Mouse (Mus musculus) right cerebral cortex, postnatal 14 days (tissue): ENCODE data around the gene Slc38a1.

ENCODE experiments used
- DNase-seq: peaks from one replicate; pipeline ENCODE4 v3.0.0; 2022

The Slc38a1 gene

GRCm38 (mm10) chr15:96551569-96552380, 90.9 kb downstream of the Slc38a1 start:
- no peak for DNase-seq

- no peak for DNase-seq
These were observed 91.6 kb downstream of the Slc38a1 start for GRCm38 (mm10) chr15:96551107-96551506.

GRCm38 (mm10) chr15:96548363-96548762, 94.3 kb downstream of the Slc38a1 start:
- DNase-seq = no peak

- DNase-seq = peak; percentile 22
These were observed 95.2 kb downstream of the Slc38a1 start for GRCm38 (mm10) chr15:96547256-96548195.

GRCm38 (mm10) chr15:96543181-96543828, 99.4 kb downstream of the Slc38a1 start:
- peak; percentile 69 for DNase-seq

- DNase-seq = no peak
These were observed 100.6 kb downstream of the Slc38a1 start for GRCm38 (mm10) chr15:96542135-96542534.

- no peak for DNase-seq
These were observed 105.4 kb downstream of the Slc38a1 start for GRCm38 (mm10) chr15:96537272-96537671.

GRCm38 (mm10) chr15:96536412-96536811, 106.3 kb downstream of the Slc38a1 start:
- no peak for DNase-seq

- DNase-seq = no peak
These were observed 115.0 kb downstream of the Slc38a1 start for GRCm38 (mm10) chr15:96527686-96528085.

- peak; percentile 17 for DNase-seq
These were observed 118.4 kb downstream of the Slc38a1 start for GRCm38 (mm10) chr15:96524239-96524738.
